Mouse (Mus musculus) C2C12 (cell line): Measurements from ENCODE around the gene Nkd2. TPM values are rescaled to one million over a fixed set of nuclear protein-coding genes. Genes with fewer than 3 reads are reported as not detected.

Source experiments
- H3K27me3 ChIP-seq: one replicate; pipeline ENCODE4 v1.6.1; 2011; ENCODE audit not compliant: control insufficient read depth, insufficient read depth, insufficient read length
- H3K36me3 ChIP-seq: one replicate; pipeline ENCODE4 v1.6.1; 2011; ENCODE audit not compliant: control insufficient read depth, insufficient read depth
- H3K4me3 ChIP-seq: one replicate; pipeline ENCODE4 v1.5.1; 2011; ENCODE audit warnings: mild to moderate bottlenecking, control low read depth; ENCODE audit not compliant: poor library complexity, insufficient read depth, severe bottlenecking
- H3K79me2 ChIP-seq: one replicate; pipeline ENCODE4 v1.6.1; 2011; ENCODE audit not compliant: control insufficient read depth, insufficient read depth
- H3K79me3 ChIP-seq: one replicate; pipeline ENCODE4 v1.6.1; 2011; ENCODE audit warnings: low read depth, control low read depth
- H3ac ChIP-seq: one replicate; pipeline ENCODE3; 2011; ENCODE audit warnings: low read depth; ENCODE audit not compliant: control insufficient read depth, insufficient read length
- CEBPB ChIP-seq: IDR thresholded peaks from one replicate; pipeline ENCODE4 v1.6.1; 2011; ENCODE audit warnings: low read depth, mild to moderate bottlenecking, control low read depth, moderate library complexity
- CTCF ChIP-seq: IDR thresholded peaks from one replicate; pipeline ENCODE4 v1.5.1; 2011; ENCODE audit not compliant: control insufficient read depth, insufficient read depth, insufficient read length
- FOSL1 ChIP-seq: IDR thresholded peaks from one replicate; pipeline ENCODE4 v1.8.0; 2011; ENCODE audit warnings: mild to moderate bottlenecking, low read length; ENCODE audit not compliant: poor library complexity, insufficient read depth, severe bottlenecking
- MAX ChIP-seq: IDR thresholded peaks from one replicate; pipeline ENCODE4 v1.6.1; 2011; ENCODE audit warnings: mild to moderate bottlenecking, control low read depth
- MYOD1 ChIP-seq: IDR thresholded peaks from one replicate; pipeline ENCODE4 v1.6.1; 2011; ENCODE audit warnings: low read depth; ENCODE audit not compliant: control insufficient read depth, insufficient read length
- MYOG ChIP-seq: IDR thresholded peaks from one replicate; pipeline ENCODE4 v1.6.1; 2011; ENCODE audit not compliant: control insufficient read depth, insufficient read length; ENCODE audit errors: extremely low read depth
- USF1 ChIP-seq: IDR thresholded peaks from one replicate; pipeline ENCODE4 v1.6.1; 2011; ENCODE audit warnings: low read depth, mild to moderate bottlenecking, control low read depth, moderate library complexity
- polyA plus RNA-seq: library from polyadenylated mRNA; unstranded; fragments of >200 nt; fragmentation: generic; extraction: Trizol; gene quantifications from one replicate; pipeline ENCODE4 v1.2.1, GENCODE M21; 2012; ENCODE audit warnings: missing spikeins

Gene Nkd2
- polyA plus RNA-seq, 1 experiment = 0.04 TPM

GRCm38 (mm10) chr13:73885656-73886055, 38.2 kb upstream of the Nkd2 start:
- H3K4me3 ChIP-seq = no peak overlapping the region
- TF ChIP-seq CEBPB = no peak
- TF ChIP-seq CTCF = no peak
- TF ChIP-seq MYOG = no peak
- TF ChIP-seq MAX = no peak
- no peak for TF ChIP-seq MYOD1
- no peak for TF ChIP-seq USF1
- no peak for TF ChIP-seq FOSL1
- H3K79me2 ChIP-seq = no peaks in the 10 kb centered on the region
- no peaks in the 10 kb centered on the region for H3K27me3 ChIP-seq
- no peak overlapping the region for H3ac ChIP-seq
- no peaks in the 10 kb centered on the region for H3K79me3 ChIP-seq
- no peaks in the 10 kb centered on the region for H3K36me3 ChIP-seq

GRCm38 (mm10) chr13:73881347-73881746, 33.9 kb upstream of the Nkd2 start:
- Histone ChIP-seq H3ac (no peak overlapping the region), H3K36me3 (no peaks in the 10 kb centered on the region), H3K79me2 (no peaks in the 10 kb centered on the region), H3K4me3 (no peak overlapping the region), H3K27me3 (no peaks in the 10 kb centered on the region), H3K79me3 (no peaks in the 10 kb centered on the region)
- TF ChIP-seq MYOD1 = no peak
- TF ChIP-seq CEBPB = peak; percentile 72

- Histone ChIP-seq H3K27me3 (no peaks in the 10 kb centered on the region), H3K79me2 (no peaks in the 10 kb centered on the region), H3K79me3 (no peaks in the 10 kb centered on the region), H3ac (no peak overlapping the region), H3K36me3 (no peaks in the 10 kb centered on the region), H3K4me3 (no peak overlapping the region)
- TF ChIP-seq MYOD1 (no peak), MAX (no peak), CTCF (peak; percentile 23), USF1 (no peak)
These were observed 32.4 kb upstream of the Nkd2 start for GRCm38 (mm10) chr13:73879824-73880223.

GRCm38 (mm10) chr13:73872159-73872558, 24.7 kb upstream of the Nkd2 start:
- Histone ChIP-seq H3K79me3 (no peaks in the 10 kb centered on the region), H3K27me3 (no peaks in the 10 kb centered on the region), H3K36me3 (no peaks in the 10 kb centered on the region), H3ac (no peak overlapping the region), H3K4me3 (no peak overlapping the region), H3K79me2 (no peaks in the 10 kb centered on the region)
- TF ChIP-seq MAX = no peak
- no peak for TF ChIP-seq MYOD1
- TF ChIP-seq CEBPB = no peak
- TF ChIP-seq FOSL1 = no peak
- no peak for TF ChIP-seq CTCF
- TF ChIP-seq USF1 = no peak
- no peak for TF ChIP-seq MYOG

- no peak overlapping the region for H3K4me3 ChIP-seq
- H3K79me2 ChIP-seq = no peaks in the 10 kb centered on the region
- TF ChIP-seq MYOG (no peak), CEBPB (no peak), CTCF (no peak), MAX (no peak), MYOD1 (no peak), USF1 (no peak), FOSL1 (no peak)
- H3K27me3 ChIP-seq = peaks cover 56% of the 10 kb centered on the region
- H3ac ChIP-seq = no peak overlapping the region
- no peaks in the 10 kb centered on the region for H3K36me3 ChIP-seq
- no peaks in the 10 kb centered on the region for H3K79me3 ChIP-seq
These were observed 604 bp downstream of the Nkd2 start for GRCm38 (mm10) chr13:73846589-73847464.

- Histone ChIP-seq H3K79me3 (no peaks in the 10 kb centered on the region), H3ac (no peak overlapping the region), H3K4me3 (no peak overlapping the region), H3K27me3 (peaks cover 79% of the 10 kb centered on the region), H3K36me3 (no peaks in the 10 kb centered on the region), H3K79me2 (no peaks in the 10 kb centered on the region)
- no peak for TF ChIP-seq USF1
- TF ChIP-seq MAX = no peak
- TF ChIP-seq CEBPB = no peak
- no peak for TF ChIP-seq MYOG
- TF ChIP-seq FOSL1 = no peak
- no peak for TF ChIP-seq MYOD1
- no peak for TF ChIP-seq CTCF
These were observed 4.7 kb downstream of the Nkd2 start for GRCm38 (mm10) chr13:73842696-73843095.
